Mouse (Mus musculus) G1E (cell line): ENCODE data around the gene Ackr2. TPM values are rescaled to one million over a fixed set of nuclear protein-coding genes. Genes with fewer than 3 reads are reported as not detected.

Source experiments
- ATAC-seq: 2 replicates; pipeline ENCODE4 v1.8.0; 2016; ENCODE audit warnings: mild to moderate bottlenecking; ENCODE audit not compliant: insufficient number of reproducible peaks, poor library complexity, low FRiP score, severe bottlenecking; ENCODE audit errors: extremely low read depth
- DNase-seq: peaks from one replicate; pipeline ENCODE4 v3.0.0; 2012; ENCODE audit warnings: low spot score
- H3K27me3 ChIP-seq: 2 replicates; pipeline ENCODE4 v1.6.1; 2012; ENCODE audit warnings: mild to moderate bottlenecking, low read length, inconsistent platforms; ENCODE audit not compliant: insufficient read depth
- H3K36me3 ChIP-seq: replicated peaks from 2 replicates; pipeline ENCODE3; 2012; ENCODE audit warnings: mild to moderate bottlenecking, inconsistent platforms
- H3K4me1 ChIP-seq: 2 replicates; pipeline ENCODE4 v1.6.1; 2012; ENCODE audit warnings: low read depth, low read length, inconsistent platforms, mixed read lengths; ENCODE audit not compliant: insufficient read depth
- H3K4me3 ChIP-seq: 2 replicates; pipeline ENCODE4 v1.5.1; 2012; ENCODE audit warnings: low read depth, mild to moderate bottlenecking, inconsistent platforms, low read length, moderate library complexity, mixed read lengths
- H3K9me3 ChIP-seq: replicated peaks from 2 replicates; pipeline ENCODE4 v1.6.1; 2012; ENCODE audit warnings: inconsistent platforms
- CTCF ChIP-seq: IDR thresholded peaks from 2 replicates; pipeline ENCODE4 v1.5.1; 2012; ENCODE audit warnings: low read depth, low read length, inconsistent platforms, mixed read lengths
- GATA1 ChIP-seq: IDR thresholded peaks from 2 replicates; pipeline ENCODE4 v1.6.1; 2012; ENCODE audit warnings: borderline replicate concordance, low read length, inconsistent platforms, mixed read lengths
- GATA2 ChIP-seq: IDR thresholded peaks from 2 replicates; pipeline ENCODE4 v1.6.1; 2012; ENCODE audit warnings: low read depth, low read length, inconsistent platforms, borderline replicate concordance
- POLR2AphosphoS5 ChIP-seq: IDR thresholded peaks from 2 replicates; pipeline ENCODE4 v1.6.1; 2012; ENCODE audit warnings: low read depth, low read length, inconsistent platforms; ENCODE audit not compliant: insufficient replicate concordance
- TAL1 ChIP-seq: conservative IDR thresholded peaks from 2 replicates; pipeline ENCODE4 v1.6.1; 2012; ENCODE audit warnings: low read depth, low read length, inconsistent platforms, mixed read lengths
- polyA plus RNA-seq: library from polyadenylated mRNA; stranded (reverse); fragments of >175 nt; gene quantifications from 2 replicates; pipeline ENCODE4 v1.2.3, GENCODE M21; 2012
- total RNA-seq, 2 experiments: library from RNA; stranded (forward) in 1 of 2; stranded (reverse) in 1 of 2; fragments of 200-1000 nt in 1 of 2; fragments of >200 nt in 1 of 2; fragmentation: Nextera tagmentation in 1 of 2; gene quantifications; 2 replicates each; pipeline ENCODE4 v1.2.3; 2014 to 2017

The Ackr2 gene
- total and polyA plus RNA-seq, 3 experiments: 0.11 TPM; not detected in 2

DNA sequence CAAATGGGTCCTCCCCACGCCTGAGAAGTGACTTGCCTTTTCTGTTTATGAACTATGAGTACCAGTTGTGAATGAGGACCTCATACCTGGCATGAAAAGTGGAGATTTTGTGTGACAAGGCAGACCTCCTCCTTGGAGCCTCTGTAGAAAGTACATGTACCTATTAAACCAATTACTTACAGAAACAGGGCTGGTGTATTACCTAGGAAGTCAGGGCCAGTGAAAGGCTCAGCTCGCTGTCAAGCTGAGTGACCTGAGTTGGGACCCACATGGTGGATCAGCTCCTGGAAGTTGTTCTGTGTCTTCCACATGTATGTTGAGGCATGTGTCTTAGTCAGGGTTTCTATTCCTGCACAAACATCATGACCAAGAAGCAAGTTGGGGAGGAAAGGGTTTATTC is 37.2 kb upstream of the Ackr2 start:
- H3K36me3 ChIP-seq: peaks cover 15% of the 10 kb centered on the region
- peaks cover 30% of the 10 kb centered on the region for H3K4me1 ChIP-seq
- no peak for TF ChIP-seq POLR2AphosphoS5
- TF ChIP-seq GATA1: no peak
- no peak for TF ChIP-seq GATA2
- TF ChIP-seq CTCF: no peak
- no peak for TF ChIP-seq TAL1
- H3K27me3 ChIP-seq: peaks cover 4% of the 10 kb centered on the region; the same call in 1 of the 2 replicates
- H3K4me3 ChIP-seq: no peak overlapping the region
- H3K9me3 ChIP-seq: no peaks in the 10 kb centered on the region
- ATAC-seq: no peak
- DNase-seq: no peak

DNA sequence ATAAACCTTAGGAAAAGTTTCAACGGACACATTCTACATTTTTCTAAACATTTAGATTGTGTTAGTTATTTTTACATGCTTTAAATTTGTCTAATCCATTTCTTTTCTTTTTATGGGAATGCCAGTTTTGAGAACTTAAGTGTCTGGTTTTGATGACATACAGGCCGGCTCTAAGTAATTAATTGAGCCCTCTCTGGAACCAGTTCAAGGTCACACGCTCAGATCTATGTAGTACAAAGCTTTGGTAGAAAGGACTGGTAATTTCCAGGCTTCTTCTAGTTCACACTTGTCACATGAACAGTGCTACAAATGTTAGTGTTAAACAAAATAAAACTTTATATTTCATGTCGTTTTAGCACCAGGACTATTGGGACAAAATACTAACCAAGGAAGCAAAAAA is 33.3 kb upstream of the Ackr2 start:
- no peak for ATAC-seq
- TF ChIP-seq POLR2AphosphoS5 (no peak), GATA1 (no peak), CTCF (no peak), GATA2 (no peak), TAL1 (no peak)
- peaks cover 15% of the 10 kb centered on the region for H3K4me1 ChIP-seq
- H3K4me3 ChIP-seq: no peak overlapping the region
- no peaks in the 10 kb centered on the region for H3K9me3 ChIP-seq
- DNase-seq: no peak
- peaks cover 27% of the 10 kb centered on the region; the same call in 1 of the 2 replicates for H3K27me3 ChIP-seq
- H3K36me3 ChIP-seq: peaks cover 3% of the 10 kb centered on the region

DNA sequence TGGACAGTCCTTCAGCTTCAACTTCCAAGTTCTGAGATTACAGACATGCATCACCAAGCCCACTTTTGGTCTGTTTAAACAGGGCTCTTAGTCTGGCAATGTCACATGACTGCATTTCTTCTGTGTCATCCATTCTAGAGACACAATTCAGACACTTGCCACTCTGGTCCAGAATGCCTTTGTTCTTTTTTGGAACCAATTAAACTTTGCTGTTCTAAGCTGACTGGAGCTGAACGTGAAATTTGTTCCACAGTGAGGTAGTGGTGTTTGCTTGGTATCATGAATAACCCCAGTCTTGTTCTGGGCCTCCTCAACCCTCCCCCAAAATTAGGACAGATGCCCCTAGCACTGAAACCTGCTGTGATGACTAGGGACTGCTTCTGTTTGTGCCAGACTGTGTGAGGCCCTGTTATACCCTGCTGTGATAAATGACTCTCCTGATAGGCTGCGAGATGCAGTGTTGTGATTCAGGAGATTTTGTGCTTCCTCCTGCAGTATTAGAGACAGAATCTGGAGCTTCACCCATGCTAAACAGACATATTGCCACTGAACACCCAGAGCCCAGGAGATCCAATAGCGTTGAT is 32.6 kb upstream of the Ackr2 start:
- no peaks in the 10 kb centered on the region for H3K36me3 ChIP-seq
- ATAC-seq (no peak), DNase-seq (no peak)
- H3K4me1 ChIP-seq: peaks cover 12% of the 10 kb centered on the region
- H3K9me3 ChIP-seq: no peaks in the 10 kb centered on the region
- no peak for TF ChIP-seq POLR2AphosphoS5
- no peak for TF ChIP-seq CTCF
- TF ChIP-seq GATA2: no peak
- no peak overlapping the region for H3K4me3 ChIP-seq
- H3K27me3 ChIP-seq: peaks cover 27% of the 10 kb centered on the region; the same call in 1 of the 2 replicates

DNA sequence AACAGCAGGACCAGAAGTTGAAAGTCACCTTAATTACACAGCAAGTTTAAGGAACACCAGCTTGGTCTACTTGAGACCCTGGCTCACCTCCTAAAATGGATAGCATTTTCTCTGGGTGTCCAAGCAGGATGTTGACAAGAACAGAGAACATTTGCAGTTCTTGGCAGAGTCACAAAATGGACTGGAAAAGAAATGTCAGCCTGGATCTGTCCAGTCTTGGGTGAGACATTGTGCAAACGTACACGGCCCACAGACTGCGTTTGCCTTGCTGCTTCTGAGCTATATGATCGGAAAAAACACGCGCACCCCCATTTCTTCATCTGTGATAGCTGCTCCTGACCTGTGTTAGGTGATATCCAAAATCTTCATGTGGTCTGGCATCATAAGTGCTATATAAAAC is 30.5 kb upstream of the Ackr2 start:
- Histone ChIP-seq H3K4me1 (peaks cover 3% of the 10 kb centered on the region; the same call in 1 of the 2 replicates), H3K27me3 (peaks cover 37% of the 10 kb centered on the region), H3K36me3 (no peaks in the 10 kb centered on the region), H3K4me3 (no peak overlapping the region), H3K9me3 (no peaks in the 10 kb centered on the region)
- ATAC-seq: no peak
- DNase-seq: no peak
- TF ChIP-seq TAL1: no peak
- no peak for TF ChIP-seq POLR2AphosphoS5

DNA sequence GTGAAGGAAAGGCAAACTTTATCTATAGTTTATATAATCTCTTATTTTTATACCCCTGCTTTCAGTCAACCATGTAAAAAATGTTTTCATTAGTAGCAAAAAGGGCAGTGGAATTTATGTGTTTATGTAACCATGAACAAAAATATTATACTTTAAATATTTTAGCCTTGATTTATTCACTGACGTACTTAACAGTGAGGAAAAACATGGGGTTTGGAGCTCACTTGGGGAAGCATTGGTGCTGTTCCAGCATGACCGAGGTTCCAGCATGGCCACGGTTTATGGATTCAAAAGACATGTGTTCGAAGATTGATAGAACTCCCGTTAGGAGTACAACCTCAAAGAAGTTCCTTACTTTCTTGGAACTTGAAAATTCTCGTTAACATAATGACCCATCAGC is 29.9 kb upstream of the Ackr2 start:
- no peaks in the 10 kb centered on the region for H3K36me3 ChIP-seq

DNA sequence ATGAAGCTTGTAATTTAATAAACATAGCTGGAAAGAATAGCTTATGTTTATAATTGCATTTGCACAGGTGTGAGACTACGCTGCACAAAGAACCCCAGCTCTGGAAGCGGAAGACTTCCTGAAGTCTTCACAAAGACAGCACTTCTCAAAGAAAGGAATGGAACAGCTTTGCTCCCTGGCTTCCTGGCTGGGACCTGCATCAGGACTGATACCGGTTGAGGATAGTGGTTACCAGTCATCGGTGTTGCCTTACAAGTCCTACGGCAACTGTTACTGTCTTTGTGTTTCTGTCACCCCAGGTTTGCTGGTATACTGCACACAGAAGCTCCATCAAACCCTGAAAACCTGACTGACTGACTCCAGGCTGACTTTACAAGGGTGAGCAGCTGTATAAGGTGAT is 28.7 kb upstream of the Ackr2 start:
- Histone ChIP-seq H3K4me1 (peaks cover 3% of the 10 kb centered on the region; the same call in 1 of the 2 replicates), H3K27me3 (peaks cover 37% of the 10 kb centered on the region), H3K9me3 (no peaks in the 10 kb centered on the region), H3K4me3 (no peak overlapping the region), H3K36me3 (no peaks in the 10 kb centered on the region)
- TF ChIP-seq POLR2AphosphoS5 (no peak), GATA2 (no peak), GATA1 (no peak), TAL1 (no peak), CTCF (no peak)
- DNase-seq (no peak), ATAC-seq (no peak)

More for the DNA sequence above, 29.9 kb upstream of the Ackr2 start:
- DNase-seq: no peak
- ATAC-seq: no peak
- Histone ChIP-seq H3K4me1 (peaks cover 3% of the 10 kb centered on the region; the same call in 1 of the 2 replicates), H3K4me3 (no peak overlapping the region), H3K9me3 (no peaks in the 10 kb centered on the region), H3K27me3 (peaks cover 37% of the 10 kb centered on the region)
- TF ChIP-seq TAL1: no peak
- no peak for TF ChIP-seq POLR2AphosphoS5
- no peak for TF ChIP-seq GATA2
- TF ChIP-seq GATA1: no peak
- no peak for TF ChIP-seq CTCF

DNA sequence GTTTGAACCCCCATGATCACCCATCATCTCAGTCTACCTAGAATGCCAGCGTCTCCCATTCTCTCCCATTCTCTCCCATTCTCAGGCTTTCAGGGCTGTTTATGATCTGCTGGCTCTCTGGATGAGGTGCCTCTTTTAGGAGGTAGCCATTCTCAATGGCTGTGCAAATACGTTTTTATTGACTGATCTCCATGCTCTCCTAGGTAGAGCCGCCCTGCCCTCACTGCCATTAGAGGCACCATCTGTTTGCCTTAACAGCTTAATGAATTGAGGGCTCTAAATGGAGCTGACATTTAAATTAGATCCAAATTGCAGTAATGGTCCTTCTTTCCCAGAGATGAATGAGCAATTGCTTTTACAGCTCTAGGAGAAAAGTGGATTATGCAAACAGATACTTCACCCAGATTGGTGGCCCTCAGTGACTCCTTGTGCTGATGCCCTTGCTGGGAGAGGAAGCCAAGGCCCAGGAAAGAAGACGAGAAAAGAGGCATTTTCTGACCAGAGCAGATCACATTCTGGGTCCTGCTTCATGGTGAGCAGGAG is 28.1 kb upstream of the Ackr2 start:
- H3K27me3 ChIP-seq: peaks cover 37% of the 10 kb centered on the region
- no peak for DNase-seq
- H3K4me3 ChIP-seq: no peak overlapping the region
- no peak for ATAC-seq
- TF ChIP-seq TAL1 (no peak), CTCF (no peak), GATA2 (no peak), GATA1 (no peak), POLR2AphosphoS5 (no peak)
- H3K36me3 ChIP-seq: no peaks in the 10 kb centered on the region
- no peaks in the 10 kb centered on the region for H3K9me3 ChIP-seq
- H3K4me1 ChIP-seq: peaks cover 3% of the 10 kb centered on the region; the same call in 1 of the 2 replicates
